Mouse (Mus musculus) frontal cortex, postnatal 14 days (tissue): ENCODE measurements around the gene Ccdc33.

ENCODE experiments used
- DNase-seq, 2 experiments: peaks; one replicate each; pipeline ENCODE4 v3.0.0; 2022; ENCODE audit warnings: low spot score in 2 of 2

The Ccdc33 gene

GRCm38 (mm10) chr9:58130909-58131308 is 12.3 kb upstream of the Ccdc33 start:
- DNase-seq: no peak

GRCm38 (mm10) chr9:58129508-58129907 is 10.9 kb upstream of the Ccdc33 start:
- no peak for DNase-seq

GRCm38 (mm10) chr9:58128926-58129413 is 10.3 kb upstream of the Ccdc33 start:
- no peak for DNase-seq

GRCm38 (mm10) chr9:58125811-58126210 is 7.2 kb upstream of the Ccdc33 start:
- DNase-seq: no peak

DNA sequence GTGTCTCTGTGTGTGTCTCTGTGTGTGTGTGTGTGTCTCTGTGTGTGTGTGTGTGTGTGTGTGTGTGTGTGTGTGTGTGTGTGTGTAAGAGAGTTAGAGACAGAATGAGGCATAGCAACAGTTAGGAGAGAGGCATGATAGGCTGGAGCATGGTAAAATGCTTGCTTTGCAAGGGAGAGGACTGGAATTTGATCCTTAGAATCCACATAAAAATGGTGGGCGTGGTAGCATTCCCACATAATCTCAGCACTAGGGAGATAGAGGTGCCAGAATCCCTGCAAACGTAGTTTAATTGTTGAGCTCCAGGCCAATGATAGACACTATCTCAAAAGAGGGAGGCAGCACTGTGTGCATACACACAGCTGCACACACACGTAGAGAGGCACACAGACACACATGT is 6.5 kb upstream of the Ccdc33 start:
- DNase-seq: no peak

- DNase-seq: no peak
Observed at GRCm38 (mm10) chr9:58116024-58116651, 2.5 kb downstream of the Ccdc33 start.

- no peak for DNase-seq
Observed at GRCm38 (mm10) chr9:58115297-58115925, 3.2 kb downstream of the Ccdc33 start.

GRCm38 (mm10) chr9:58114019-58114418 is 4.6 kb downstream of the Ccdc33 start:
- no peak for DNase-seq

- no peak for DNase-seq
Observed at GRCm38 (mm10) chr9:58113279-58113884, 5.2 kb downstream of the Ccdc33 start.

DNA sequence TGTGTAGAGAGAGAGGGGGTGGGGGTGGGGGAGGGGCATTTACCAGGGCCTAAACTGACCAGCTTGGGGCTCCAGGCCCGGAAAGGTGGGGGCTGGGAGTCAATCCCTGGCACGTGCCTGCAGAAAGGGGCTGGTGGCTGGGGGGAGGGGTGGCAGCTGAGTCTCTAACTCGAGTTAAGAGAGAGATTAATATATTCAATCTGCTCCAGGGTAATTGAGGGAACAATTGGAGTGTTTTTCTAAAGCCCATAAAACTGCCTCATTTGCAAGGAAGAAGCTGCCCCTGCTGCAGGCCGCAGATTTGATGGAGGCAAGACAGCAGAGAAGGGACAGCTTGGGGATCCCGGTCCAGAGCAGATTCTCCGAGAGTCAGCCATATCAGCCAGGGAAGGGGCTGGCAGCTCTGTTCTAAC is 5.8 kb downstream of the Ccdc33 start:
- DNase-seq: no peak

- no peak for DNase-seq
Observed at GRCm38 (mm10) chr9:58112321-58112751, 6.3 kb downstream of the Ccdc33 start.

DNA sequence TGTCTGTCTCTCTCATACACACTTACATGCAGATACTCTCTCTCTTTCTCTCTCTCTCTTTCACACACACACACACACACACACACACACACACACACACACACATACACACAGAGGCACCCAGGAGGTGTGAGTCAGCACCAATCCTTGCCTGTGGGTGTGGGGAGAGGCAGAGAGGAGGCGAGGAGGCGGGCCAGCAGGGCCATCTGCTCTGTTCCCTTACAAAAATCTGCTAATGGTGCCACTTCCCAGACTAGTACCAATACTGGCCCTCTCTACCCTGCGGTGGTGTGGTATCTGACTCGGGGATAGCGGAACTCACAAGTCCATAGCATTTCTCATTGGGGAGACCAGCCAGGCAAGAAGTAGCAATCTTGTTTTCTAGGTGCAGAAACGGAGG is 7.2 kb downstream of the Ccdc33 start:
- DNase-seq: peak in 1 of 2 experiments; percentile 62

- DNase-seq: no peak
Observed at GRCm38 (mm10) chr9:58110787-58111186, 7.8 kb downstream of the Ccdc33 start.

- DNase-seq: no peak
Observed at GRCm38 (mm10) chr9:58107494-58107893, 11.1 kb downstream of the Ccdc33 start.

- DNase-seq: no peak
Observed at GRCm38 (mm10) chr9:58105595-58106169, 12.9 kb downstream of the Ccdc33 start.

DNA sequence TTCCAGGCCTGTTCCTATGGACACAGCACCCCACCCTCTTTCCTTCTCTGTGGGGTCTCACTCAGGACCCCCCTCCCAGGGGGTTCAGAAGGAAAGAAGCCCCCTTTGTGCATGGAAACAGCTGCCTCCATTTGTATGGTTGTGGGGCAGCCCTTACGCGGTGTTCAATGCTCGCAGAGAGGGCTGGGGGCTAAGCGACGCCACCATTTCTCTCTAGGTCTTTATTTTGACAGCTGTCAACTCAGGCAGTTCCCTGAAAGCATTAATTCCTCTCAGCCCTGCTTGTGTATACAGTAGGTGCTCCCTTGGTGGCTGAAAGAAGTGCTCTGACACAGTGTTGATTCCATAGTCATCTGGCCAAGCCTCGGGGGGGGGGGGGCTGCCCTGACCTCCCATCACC is 15.0 kb downstream of the Ccdc33 start:
- no peak for DNase-seq

DNA sequence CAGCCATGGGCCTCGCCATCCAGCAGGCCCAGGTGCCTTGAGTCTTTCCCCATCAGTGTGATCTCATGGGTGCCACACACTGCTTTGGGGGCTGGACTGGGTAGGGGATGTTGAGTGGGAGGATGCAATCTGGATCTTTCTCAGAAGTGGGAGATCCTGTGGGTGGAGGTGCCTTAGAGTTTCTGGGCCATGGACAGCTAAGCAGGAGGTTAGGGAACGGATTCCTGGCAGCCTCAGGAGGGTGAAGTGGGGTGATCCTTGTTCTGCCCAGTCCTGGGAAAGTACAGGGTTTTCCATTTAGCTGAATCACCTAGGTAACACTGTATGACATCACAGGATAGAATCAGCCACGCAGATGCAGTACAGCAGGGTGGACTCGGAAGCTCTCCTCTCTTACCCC is 16.6 kb downstream of the Ccdc33 start:
- no peak for DNase-seq

DNA sequence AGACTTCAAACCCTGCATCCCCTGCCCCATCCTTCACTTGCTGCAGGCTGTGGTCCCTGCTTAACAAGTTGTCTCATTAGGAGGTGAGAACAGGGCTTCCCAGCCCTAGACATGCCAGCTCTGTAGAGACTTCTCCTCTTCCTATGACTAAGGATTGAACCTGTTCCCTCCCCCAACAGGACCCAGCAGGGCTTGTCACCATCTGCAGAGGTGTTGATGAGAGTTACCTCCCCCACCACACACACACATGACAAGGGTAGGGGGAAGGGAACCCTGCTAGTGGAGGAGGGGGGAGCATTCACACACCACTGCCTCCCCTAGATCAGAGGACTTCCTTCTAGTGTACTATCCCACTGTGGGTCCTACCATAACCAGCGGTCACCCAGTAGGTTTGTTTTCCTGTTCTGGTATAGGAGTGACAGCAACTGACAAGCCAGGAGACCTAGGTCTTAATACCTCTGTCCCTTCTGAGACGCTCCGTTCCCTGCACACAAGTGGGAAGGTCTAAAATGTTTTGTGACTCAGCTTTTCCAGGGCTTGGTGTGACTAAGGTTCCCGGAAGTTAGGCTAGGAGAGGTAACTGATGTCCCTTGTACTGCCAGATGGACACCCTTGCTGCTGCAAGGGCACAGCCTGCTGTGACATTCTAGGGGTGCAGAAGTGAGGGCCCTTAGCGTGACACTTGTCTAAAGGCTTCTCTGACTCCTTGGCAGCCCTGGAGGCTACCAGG is 18.6 kb downstream of the Ccdc33 start:
- no peak for DNase-seq

DNA sequence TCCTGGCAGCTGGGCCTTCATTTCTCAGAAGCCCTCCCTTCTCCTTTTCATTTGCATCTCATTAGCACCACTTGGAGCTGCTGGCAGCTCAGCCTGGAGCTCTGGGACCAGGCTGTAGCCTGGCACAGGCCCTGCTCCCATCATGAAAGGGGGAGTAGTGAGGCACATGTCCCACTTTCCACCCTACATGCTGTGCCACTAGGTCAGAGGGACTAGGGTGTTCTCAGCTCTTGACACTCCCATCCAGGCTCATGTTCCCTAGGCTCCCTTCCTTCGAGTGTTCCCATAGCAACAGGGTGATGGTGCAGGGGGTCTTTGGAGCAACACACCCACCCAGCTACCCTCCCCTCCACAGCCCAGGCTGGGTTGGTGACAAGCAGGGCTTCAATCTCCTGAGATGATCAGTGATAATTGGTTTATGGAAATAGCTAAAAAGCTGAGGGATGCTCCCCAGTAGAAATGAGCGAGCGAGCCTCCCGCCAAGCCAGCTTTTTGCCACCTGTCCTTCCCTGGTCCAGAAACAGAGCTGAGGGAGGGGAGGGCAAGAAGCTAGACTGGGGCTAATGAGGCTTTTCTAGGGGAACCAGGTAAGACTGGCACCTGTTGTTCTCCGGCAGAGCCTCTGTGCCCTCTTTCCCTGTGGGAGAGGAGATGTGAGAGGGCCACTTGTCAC is 21.9 kb downstream of the Ccdc33 start:
- DNase-seq: no peak

DNA sequence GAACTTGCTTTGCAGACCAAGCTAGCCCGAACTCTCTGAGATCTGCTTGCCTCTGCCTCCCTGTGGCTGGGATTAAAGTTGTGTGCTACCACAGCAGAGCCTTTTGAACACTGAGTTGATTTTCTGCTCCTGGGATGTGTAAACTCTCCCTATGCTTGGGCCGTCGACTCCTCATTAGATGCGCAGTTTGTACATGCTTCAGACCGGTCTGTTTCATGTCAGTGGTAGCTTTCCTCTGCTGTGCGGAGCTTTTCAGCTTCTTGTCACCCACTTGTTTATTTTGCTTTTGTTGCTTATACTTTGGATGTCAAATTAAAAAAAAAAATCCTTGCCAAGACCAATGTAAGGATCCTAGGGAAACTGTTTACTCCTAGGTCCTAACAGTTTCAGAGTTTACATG is 22.6 kb downstream of the Ccdc33 start:
- no peak for DNase-seq

GRCm38 (mm10) chr9:58093776-58094175 is 24.8 kb downstream of the Ccdc33 start:
- no peak for DNase-seq
